Mouse (Mus musculus) G1E (cell line): ENCODE measurements around the gene Fam83e.

ENCODE experiments used
- CTCF ChIP-seq: IDR thresholded peaks from 2 replicates; pipeline ENCODE4 v1.5.1; 2012; ENCODE audit warnings: low read depth, low read length, inconsistent platforms, mixed read lengths
- GATA1 ChIP-seq: IDR thresholded peaks from 2 replicates; pipeline ENCODE4 v1.6.1; 2012; ENCODE audit warnings: borderline replicate concordance, low read length, inconsistent platforms, mixed read lengths

DNA sequence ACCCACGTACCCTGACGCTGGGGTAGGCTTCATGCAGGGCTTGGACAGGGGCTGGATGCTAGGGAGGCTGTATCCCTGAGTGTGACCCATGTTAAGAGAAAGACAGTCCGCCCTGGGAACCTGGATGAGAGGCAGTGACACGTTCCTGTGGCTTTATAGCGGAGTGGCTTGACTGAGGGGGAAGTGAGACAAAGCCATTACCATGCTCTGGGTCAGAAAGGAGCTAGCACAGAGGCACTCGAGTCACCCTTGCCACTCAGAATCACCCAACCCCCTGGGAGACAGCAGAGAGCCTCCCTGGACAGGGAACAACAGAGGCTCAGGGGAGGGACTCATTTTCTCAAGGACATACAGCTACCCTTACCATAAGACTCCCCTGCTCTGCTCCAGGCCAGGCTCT lies 31.9 kb upstream of the Fam83e start:
- no peak for TF ChIP-seq GATA1
- no peak for TF ChIP-seq CTCF
